Mouse (Mus musculus) liver, postnatal 0 days (tissue): ENCODE measurements at regions not wholly inside any gene's neighbourhood (a gene's known extent, or its start where the extent isn't known, plus 50 kb on each side); places are given as distances from the start of the nearest gene placed in this dataset.

Experiments used
- CTCF ChIP-seq: sonication (generic); IDR thresholded peaks from 2 replicates; pipeline ENCODE4 v1.5.1; 2016; ENCODE audit warnings: antibody characterized with exemption, low read depth
- EP300 ChIP-seq: IDR thresholded peaks from 2 replicates; pipeline ENCODE4 v1.6.1; 2016; ENCODE audit warnings: antibody characterized with exemption, low read depth, mild to moderate bottlenecking

- no peak for TF ChIP-seq CTCF
- no peak for TF ChIP-seq EP300
These were observed 288.2 kb downstream of the Grpr start for GRCm38 (mm10) chrX:163261248-163261647.
